Mouse (Mus musculus): Measurements from ENCODE around the gene Dennd6b. TPM values are rescaled to one million over a fixed set of nuclear protein-coding genes. Genes with fewer than 3 reads are reported as not detected.

Gene Dennd6b
- total and polyA plus RNA-seq, 3 experiments, result 4.1 to 9.1 (median 9.0) TPM

DNA sequence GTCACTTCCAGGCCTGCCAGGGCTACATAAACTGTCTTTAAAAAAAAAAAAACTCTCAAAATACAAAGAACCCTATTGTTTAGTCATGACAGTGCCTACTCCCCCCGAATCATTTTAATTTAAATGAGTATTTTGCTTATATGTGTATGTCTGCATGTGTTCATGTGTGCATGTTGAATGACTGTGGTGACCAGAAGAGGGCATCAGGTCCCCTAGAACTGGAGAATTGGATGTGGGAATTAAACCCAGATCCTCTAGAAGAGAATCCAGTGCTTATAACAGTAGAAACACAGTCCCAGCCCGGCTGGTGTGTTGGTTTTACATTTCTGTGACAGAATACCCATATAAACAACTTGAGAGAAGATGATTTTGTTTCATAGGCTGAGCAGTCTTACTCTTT, 44.7 kb upstream of the Dennd6b start:
- DNase-seq (ENCODE audit: extremely low read depth), result peak; percentile 17
- H3K9ac ChIP-seq (ENCODE audit: insufficient read depth, low read depth), result no peak overlapping the region
- H3K27ac ChIP-seq (ENCODE audit: insufficient read depth, low read depth), result no peak overlapping the region
- H3K4me3 ChIP-seq (replicated peaks in 1 of 3; ENCODE audit: low read depth in 2 of 3, low read length in 2 of 3, poor library complexity in 1 of 3), result no peak overlapping the region
- H3K79me2 ChIP-seq (replicated peaks; ENCODE audit: control insufficient read depth, extremely low read depth, insufficient read depth, poor library complexity, severe bottlenecking), result no peaks in the 10 kb centered on the region
- no peaks in the 10 kb centered on the region for H3K9me3 ChIP-seq (replicated peaks; ENCODE audit: low read length)
- TF ChIP-seq MYC (IDR thresholded peaks at IDR 0.05; ENCODE audit: low read depth, low read length), result 0 out of 2 replicates have a peak, but pooled peaks have one; percentile 14
- peak; percentile 48 for TF ChIP-seq RAD21 (IDR thresholded peaks at IDR 0.05; ENCODE audit: low read depth, low read length)
- no peak for TF ChIP-seq PAX5 (IDR thresholded peaks at IDR 0.05; ENCODE audit: low read length)
- no peak for TF ChIP-seq TCF12 (IDR thresholded peaks at IDR 0.05; ENCODE audit: low read depth, low read length)
- TF ChIP-seq SMC3 (IDR thresholded peaks at IDR 0.05; ENCODE audit: low read depth, low read length), result peak; percentile 36
- peak in 1 of 2 experiments; percentile 61; a peak in 2 of 4 replicates for TF ChIP-seq CTCF (conservative IDR thresholded peaks at IDR 0.05 in 1 of 2, IDR thresholded peaks at IDR 0.05 in 1 of 2; ENCODE audit: low read depth in 2 of 2, low read length in 2 of 2)
- TF ChIP-seq TBP (conservative IDR thresholded peaks at IDR 0.05; ENCODE audit: low read depth, low read length), result no peak
- dilution Hi-C loops (cut with MboI; ENCODE audit: extremely low pct_ligation_motif_present, extremely low pct_unique_long_range_greater_than_20kb, low sequenced_read_pairs), result no loop called here
- in situ Hi-C loops (cut with MboI; ENCODE audit: low pct_ligation_motif_present, low pct_unique_long_range_greater_than_20kb, low sequenced_read_pairs), result no loop called here
- peaks cover 4 to 15% of the 10 kb centered on the region in 2 experiments for H3K36me3 ChIP-seq (replicated peaks in 1 of 2; ENCODE audit: control insufficient read depth in 1 of 2, insufficient read depth in 1 of 2, low read length in 1 of 2)
- no peak overlapping the region for H3K4me2 ChIP-seq (ENCODE audit: insufficient read depth, low read depth, poor library complexity, severe bottlenecking)
- no peaks in the 10 kb centered on the region for H3K27me3 ChIP-seq (replicated peaks)
- peaks cover 0 to 9% of the 10 kb centered on the region in 2 experiments; a peak in 2 of 4 replicates for H3K4me1 ChIP-seq (ENCODE audit: control insufficient read depth in 1 of 2, insufficient read depth in 2 of 2)

DNA sequence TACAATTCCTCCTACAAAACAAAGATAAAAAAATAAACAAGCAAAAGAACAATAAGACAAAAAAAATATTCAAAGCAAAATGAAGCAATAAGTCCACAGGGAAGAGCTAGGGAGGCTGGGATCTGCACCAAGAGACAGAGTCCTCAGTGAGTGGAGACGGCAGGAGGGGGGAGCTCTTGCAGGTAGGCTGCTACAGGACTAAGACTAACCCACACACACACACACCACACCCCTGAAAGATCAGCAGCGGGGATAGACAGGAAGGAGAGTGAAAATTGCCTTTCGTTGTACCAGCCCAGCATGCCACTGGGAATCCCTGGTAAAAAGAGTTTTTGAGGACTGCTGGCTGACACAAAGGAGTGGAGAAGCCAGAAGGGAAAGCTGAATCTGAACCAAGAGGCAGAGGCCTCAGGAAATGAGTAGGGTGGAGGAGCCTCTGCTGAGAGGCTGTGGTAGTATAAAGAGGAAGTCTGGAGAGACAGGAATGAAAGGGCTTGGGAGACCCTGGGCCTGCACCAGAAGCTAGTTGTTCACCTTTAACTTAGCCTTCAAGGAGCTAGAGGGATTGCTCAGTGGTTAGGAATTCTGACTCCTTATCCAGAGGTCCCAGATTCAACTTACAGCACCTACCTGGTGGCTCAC, 43.6 kb upstream of the Dennd6b start:
- Histone ChIP-seq H3K79me2 (replicated peaks; ENCODE audit: control insufficient read depth, extremely low read depth, insufficient read depth, poor library complexity, severe bottlenecking) (no peaks in the 10 kb centered on the region), H3K4me3 (replicated peaks in 1 of 3; ENCODE audit: low read depth in 2 of 3, low read length in 2 of 3, poor library complexity in 1 of 3) (no peak overlapping the region), H3K4me1 (ENCODE audit: control insufficient read depth in 1 of 2, insufficient read depth in 2 of 2) (peaks cover 0 to 9% of the 10 kb centered on the region in 2 experiments; a peak in 2 of 4 replicates), H3K4me2 (ENCODE audit: insufficient read depth, low read depth, poor library complexity, severe bottlenecking) (no peak overlapping the region), H3K9me3 (replicated peaks; ENCODE audit: low read length) (no peaks in the 10 kb centered on the region), H3K27ac (ENCODE audit: insufficient read depth, low read depth) (no peak overlapping the region), H3K9ac (ENCODE audit: insufficient read depth, low read depth) (no peak overlapping the region), H3K27me3 (replicated peaks) (no peaks in the 10 kb centered on the region), H3K36me3 (replicated peaks in 1 of 2; ENCODE audit: control insufficient read depth in 1 of 2, insufficient read depth in 1 of 2, low read length in 1 of 2) (peaks cover 4 to 15% of the 10 kb centered on the region in 2 experiments)
- no peak for DNase-seq (ENCODE audit: extremely low read depth)
- TF ChIP-seq ZNF384 (IDR thresholded peaks at IDR 0.05; ENCODE audit: low read depth, low read length) (no peak), NRF1 (IDR thresholded peaks at IDR 0.05; ENCODE audit: low read depth, low read length) (no peak), POLR2AphosphoS2 (IDR thresholded peaks at IDR 0.05; ENCODE audit: low read depth, low read length) (no peak), BHLHE40 (IDR thresholded peaks at IDR 0.05; ENCODE audit: low read depth, low read length) (no peak), ZC3H11A (IDR thresholded peaks at IDR 0.05; ENCODE audit: low read depth, low read length) (no peak), MAFK (IDR thresholded peaks at IDR 0.05; ENCODE audit: insufficient replicate concordance, low read length) (no peak), CHD1 (IDR thresholded peaks at IDR 0.05; ENCODE audit: low read depth, low read length) (no peak), PAX5 (IDR thresholded peaks at IDR 0.05; ENCODE audit: low read length) (no peak), POLR2A (IDR thresholded peaks at IDR 0.05; ENCODE audit: low read depth, low read length) (no peak), MAX (IDR thresholded peaks at IDR 0.05; ENCODE audit: low read length) (no peak), ZKSCAN1 (IDR thresholded peaks at IDR 0.05; ENCODE audit: borderline replicate concordance, low read depth, low read length) (no peak)
- dilution Hi-C loops (cut with MboI; ENCODE audit: extremely low pct_ligation_motif_present, extremely low pct_unique_long_range_greater_than_20kb, low sequenced_read_pairs), result no loop called here
- in situ Hi-C loops (cut with MboI; ENCODE audit: low pct_ligation_motif_present, low pct_unique_long_range_greater_than_20kb, low sequenced_read_pairs), result no loop called here

Measured in CH12.LX (cell line).